Comparison of ENCODE assay signal across 11 mouse cellular contexts in the genomic region with DNA sequence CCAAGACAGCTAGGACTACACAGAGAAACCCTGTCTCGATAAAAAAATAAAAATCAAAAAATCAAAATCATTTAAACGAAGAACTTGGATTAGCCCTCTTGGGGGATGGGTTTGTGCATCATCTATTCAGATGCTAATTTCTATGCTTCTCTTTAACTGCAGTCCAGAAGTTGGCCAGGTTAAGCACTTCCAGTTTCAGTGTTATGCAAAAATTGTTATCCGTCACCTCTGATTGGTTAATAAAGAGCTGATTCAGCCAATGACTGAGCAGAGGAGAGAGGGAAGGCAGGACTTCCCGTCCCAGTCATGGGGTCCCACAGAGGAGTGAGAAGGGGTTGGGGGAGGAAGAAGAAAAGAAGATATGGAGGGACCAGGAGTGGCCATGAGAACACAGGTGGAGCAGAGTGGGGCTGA. TPM values are rescaled to one million over a fixed set of nuclear protein-coding genes. Genes with fewer than 3 reads are reported as not detected.
DNase-seq lines count a peak whose midpoint lies in the region; ATAC-seq and TF ChIP-seq lines count a peak whose summit lies in the region.
"Had no signal": no experiment of that assay in that cellular context is flagged by ENCODE, and none has a peak within 500 bp of the region (broad histone marks: within the 10 kb centered on the region; RNA-seq: fewer than 3 reads in every experiment).

No protein-coding gene starts in this region.

- WGBS in hindbrain, embryonic 11.5 days, result 65% methylated on average over 4 of the region's 4 CpGs
- 52% methylated on average over 4 of the region's 4 CpGs for WGBS in hindbrain, embryonic 16.5 days

- TF ChIP-seq CTCF in CH12.LX (conservative IDR thresholded peaks at IDR 0.05 in 1 of 2, IDR thresholded peaks at IDR 0.05 in 1 of 2; ENCODE audit: low read depth in 2 of 2, low read length in 2 of 2), result no peak

- H3K4me1 ChIP-seq in hindbrain, embryonic 11.5 days (replicated peaks; ENCODE audit: control insufficient read depth, insufficient read depth, low read length), result peaks cover 3% of the 10 kb centered on the region; the same call in 1 of the 2 replicates
- peaks cover 35% of the 10 kb centered on the region for H3K4me1 ChIP-seq in hindbrain, embryonic 16.5 days (ENCODE audit: control insufficient read depth, insufficient read depth, low read depth, low read length)
- H3K4me1 ChIP-seq in CH12.LX (ENCODE audit: control insufficient read depth in 1 of 2, insufficient read depth in 2 of 2), result peaks cover 8 to 53% of the 10 kb centered on the region in 2 experiments

- no peaks in the 10 kb centered on the region for H3K27me3 ChIP-seq in hindbrain, embryonic 11.5 days (ENCODE audit: control insufficient read depth, insufficient read depth, low read length)
- H3K27me3 ChIP-seq in hindbrain, embryonic 16.5 days (replicated peaks; ENCODE audit: control insufficient read depth, insufficient read depth, low read length), result no peaks in the 10 kb centered on the region
- no peaks in the 10 kb centered on the region for H3K27me3 ChIP-seq in CH12.LX (replicated peaks)
- H3K27me3 ChIP-seq: Patski had no signal

- peaks cover 5% of the 10 kb centered on the region; the same call in 1 of the 2 replicates for H3K36me3 ChIP-seq in hindbrain, embryonic 11.5 days (ENCODE audit: control insufficient read depth, insufficient read depth, low read length)
- H3K36me3 ChIP-seq in hindbrain, embryonic 16.5 days (ENCODE audit: control insufficient read depth, insufficient read depth, low read length), result peaks cover 5% of the 10 kb centered on the region
- peaks cover 18 to 44% of the 10 kb centered on the region in 2 experiments for H3K36me3 ChIP-seq in CH12.LX (replicated peaks in 1 of 2; ENCODE audit: control insufficient read depth in 1 of 2, insufficient read depth in 1 of 2, low read length in 1 of 2)

- H3K4me2 ChIP-seq in hindbrain, embryonic 11.5 days (replicated peaks; ENCODE audit: low read depth, low read length), result peak overlapping the region; percentile 6; the same call in 1 of the 2 replicates
- H3K4me2 ChIP-seq in hindbrain, embryonic 16.5 days (ENCODE audit: low read length), result no peak overlapping the region
- peak overlapping the region; percentile 100 for H3K4me2 ChIP-seq in CH12.LX (ENCODE audit: insufficient read depth, low read depth, poor library complexity, severe bottlenecking)

- TF ChIP-seq RAD21 in CH12.LX (IDR thresholded peaks at IDR 0.05; ENCODE audit: low read depth, low read length), result no peak

- dilution Hi-C loops in CH12.LX (cut with MboI; ENCODE audit: extremely low pct_ligation_motif_present, extremely low pct_unique_long_range_greater_than_20kb, low sequenced_read_pairs), result no loop called here

- in situ Hi-C loops in CH12.LX (cut with MboI; ENCODE audit: low pct_ligation_motif_present, low pct_unique_long_range_greater_than_20kb, low sequenced_read_pairs), result no loop called here

- no peak overlapping the region for H3K27ac ChIP-seq in hindbrain, embryonic 11.5 days (ENCODE audit: low read depth, low read length)
- no peak overlapping the region for H3K27ac ChIP-seq in hindbrain, embryonic 16.5 days (ENCODE audit: low read depth, low read length)
- peak overlapping the region; percentile 19; the same call in 1 of the 2 replicates for H3K27ac ChIP-seq in CH12.LX (ENCODE audit: insufficient read depth, low read depth)

- no peak overlapping the region for H3K9ac ChIP-seq in hindbrain, embryonic 11.5 days (ENCODE audit: low read depth, low read length)
- no peak overlapping the region for H3K9ac ChIP-seq in hindbrain, embryonic 16.5 days (ENCODE audit: low read depth, low read length)
- peak overlapping the region; percentile 97 for H3K9ac ChIP-seq in CH12.LX (ENCODE audit: insufficient read depth, low read depth)

- no peak for DNase-seq in hindbrain, embryonic 11.5 days (ENCODE audit: low spot score)
- peak; percentile 96 for DNase-seq in CH12.LX (ENCODE audit: extremely low read depth)
- DNase-seq in embryo, embryonic 10.5 days (ENCODE audit: low spot score), result peak; percentile 35
- no peak for DNase-seq in layer of hippocampus, adult 11-12 months (ENCODE audit: low spot score)
- no peak for DNase-seq in adrenal gland, postnatal 25 days
- DNase-seq: cerebellum, adult 9-11 months; kidney, adult 18-20 months had no signal

- peaks cover 67% of the 10 kb centered on the region for H3K79me2 ChIP-seq in CH12.LX (replicated peaks; ENCODE audit: control insufficient read depth, extremely low read depth, insufficient read depth, poor library complexity, severe bottlenecking)

- TF ChIP-seq EP300 in CH12.LX (IDR thresholded peaks at IDR 0.05; ENCODE audit: low read length), result peak; percentile 56; the same call in 1 of the 2 replicates

- TF ChIP-seq POLR2A in CH12.LX (IDR thresholded peaks at IDR 0.05; ENCODE audit: low read depth, low read length), result peak; percentile 85

- ATAC-seq in hindbrain, embryonic 11.5 days (ENCODE audit: low FRiP score), result no peak
- ATAC-seq in hindbrain, embryonic 16.5 days, result no peak
- peak; percentile 29 for ATAC-seq in megakaryocyte progenitor cell, adult 5-6 weeks (replicated peaks; ENCODE audit: poor library complexity)
- no peak for ATAC-seq in erythroid progenitor cell, adult 5-6 weeks (replicated peaks; ENCODE audit: low FRiP score, poor library complexity, severe bottlenecking)
- ATAC-seq: Patski had no signal

- no peaks in the 10 kb centered on the region for H3K9me3 ChIP-seq in hindbrain, embryonic 11.5 days (ENCODE audit: control insufficient read depth, low read length)
- no peaks in the 10 kb centered on the region for H3K9me3 ChIP-seq in hindbrain, embryonic 16.5 days (ENCODE audit: control insufficient read depth, low read length)
- H3K9me3 ChIP-seq in CH12.LX (replicated peaks; ENCODE audit: low read length), result no peaks in the 10 kb centered on the region

- H3K4me3 ChIP-seq in hindbrain, embryonic 11.5 days (ENCODE audit: low read depth, low read length), result no peak overlapping the region
- no peak overlapping the region for H3K4me3 ChIP-seq in hindbrain, embryonic 16.5 days (ENCODE audit: low read length)
- H3K4me3 ChIP-seq in CH12.LX (replicated peaks in 1 of 3; ENCODE audit: low read depth in 2 of 3, low read length in 2 of 3, poor library complexity in 1 of 3), result peak overlapping the region; percentile 64 to 98 (median 65)

RNA-seq across cellular contexts. Expression of a gene that starts 1.9 kb away (rescaled TPM):
- 26.1 and 26.2 TPM in 2 replicates for polyA plus RNA-seq in hindbrain, embryonic 11.5 days (2014; fragmentation: Nextera tagmentation; extraction: Ambion mirVana)
- polyA plus RNA-seq in hindbrain, embryonic 16.5 days (2015; fragmentation: Nextera tagmentation; extraction: Ambion mirVana), result 21.5 and 27.3 TPM in 2 replicates
- total RNA-seq in CH12.LX (2012; rRNA removed) (65.5 and 71.0 TPM in 2 replicates), CH12.LX (2014; rRNA removed) (29.7 and 30.4 TPM in 2 replicates)
- 99.9 and 104 TPM in 2 replicates for polyA plus RNA-seq in CH12.LX (2012; ENCODE audit: insufficient read length, low read depth)
- total RNA-seq in megakaryocyte progenitor cell, adult 5-6 weeks (2015), result 34.5 and 36.7 TPM in 2 replicates
- 35.9 and 39.9 TPM in 2 replicates for total RNA-seq in megakaryocyte progenitor cell, adult 5-6 weeks (2017)
- 22.2 and 30.6 TPM in 2 replicates for total RNA-seq in erythroid progenitor cell, adult 5-6 weeks (2015; ENCODE audit: low replicate concordance)
- total RNA-seq in erythroid progenitor cell, adult 5-6 weeks (2017; ENCODE audit: low replicate concordance), result 21.3 and 27.7 TPM in 2 replicates
- total RNA-seq in adrenal gland, postnatal 25 days (2021), result 65.2 and 74.6 TPM in 2 replicates

RNA-seq across cellular contexts. Expression of a gene that starts 2.2 kb away (rescaled TPM):
- polyA plus RNA-seq in hindbrain, embryonic 11.5 days (2014; fragmentation: Nextera tagmentation; extraction: Ambion mirVana), result 60.6 and 60.8 TPM in 2 replicates
- polyA plus RNA-seq in hindbrain, embryonic 16.5 days (2015; fragmentation: Nextera tagmentation; extraction: Ambion mirVana), result 99.8 and 110 TPM in 2 replicates
- total RNA-seq in CH12.LX (2012; rRNA removed), result 95.4 and 119 TPM in 2 replicates
- 89.1 and 93.0 TPM in 2 replicates for total RNA-seq in CH12.LX (2014; rRNA removed)
- polyA plus RNA-seq in CH12.LX (2012; ENCODE audit: insufficient read length, low read depth), result 61.4 and 62.8 TPM in 2 replicates
- 71.8 and 79.5 TPM in 2 replicates for total RNA-seq in megakaryocyte progenitor cell, adult 5-6 weeks (2015)
- 36.0 and 38.3 TPM in 2 replicates for total RNA-seq in megakaryocyte progenitor cell, adult 5-6 weeks (2017)
- 39.6 and 52.4 TPM in 2 replicates for total RNA-seq in erythroid progenitor cell, adult 5-6 weeks (2015; ENCODE audit: low replicate concordance)
- 15.8 and 21.6 TPM in 2 replicates for total RNA-seq in erythroid progenitor cell, adult 5-6 weeks (2017; ENCODE audit: low replicate concordance)
- 96.9 and 111 TPM in 2 replicates for total RNA-seq in adrenal gland, postnatal 25 days (2021)

RNA-seq across cellular contexts. Expression of a gene that starts 13.8 kb away (rescaled TPM):
- polyA plus RNA-seq in hindbrain, embryonic 11.5 days (2014; fragmentation: Nextera tagmentation; extraction: Ambion mirVana), result 65.4 and 94.5 TPM in 2 replicates
- 55.1 and 57.4 TPM in 2 replicates for polyA plus RNA-seq in hindbrain, embryonic 16.5 days (2015; fragmentation: Nextera tagmentation; extraction: Ambion mirVana)
- total RNA-seq in CH12.LX (2012; rRNA removed), result 89.3 and 108 TPM in 2 replicates
- 55.8 and 58.9 TPM in 2 replicates for total RNA-seq in CH12.LX (2014; rRNA removed)
- 96.9 and 97.9 TPM in 2 replicates for polyA plus RNA-seq in CH12.LX (2012; ENCODE audit: insufficient read length, low read depth)
- total RNA-seq in megakaryocyte progenitor cell, adult 5-6 weeks (2015), result 49.4 and 56.6 TPM in 2 replicates
- 71.2 and 71.5 TPM in 2 replicates for total RNA-seq in megakaryocyte progenitor cell, adult 5-6 weeks (2017)
- 53.7 and 76.3 TPM in 2 replicates for total RNA-seq in erythroid progenitor cell, adult 5-6 weeks (2015; ENCODE audit: low replicate concordance)
- total RNA-seq in erythroid progenitor cell, adult 5-6 weeks (2017; ENCODE audit: low replicate concordance), result 77.1 and 80.1 TPM in 2 replicates
- total RNA-seq in adrenal gland, postnatal 25 days (2021), result 163 and 168 TPM in 2 replicates

RNA-seq across cellular contexts. Expression of a gene that starts 42.9 kb away (rescaled TPM):
- 0.11 and 0.20 TPM in 2 replicates for polyA plus RNA-seq in hindbrain, embryonic 11.5 days (2014; fragmentation: Nextera tagmentation; extraction: Ambion mirVana)
- 0.16 and 0.40 TPM in 2 replicates for polyA plus RNA-seq in hindbrain, embryonic 16.5 days (2015; fragmentation: Nextera tagmentation; extraction: Ambion mirVana)
- total RNA-seq in CH12.LX (2012; rRNA removed) (1.1 and 1.3 TPM in 2 replicates), CH12.LX (2014; rRNA removed) (0.70 and 0.81 TPM in 2 replicates)
- 1.3 and 1.4 TPM in 2 replicates for polyA plus RNA-seq in CH12.LX (2012; ENCODE audit: insufficient read length, low read depth)
- total RNA-seq in megakaryocyte progenitor cell, adult 5-6 weeks (2015), result 0.22 and 0.30 TPM in 2 replicates
- 0.14 and 2.0 TPM in 2 replicates for total RNA-seq in megakaryocyte progenitor cell, adult 5-6 weeks (2017)
- not detected in 2 replicates for total RNA-seq in erythroid progenitor cell, adult 5-6 weeks (2015; ENCODE audit: low replicate concordance)
- total RNA-seq in erythroid progenitor cell, adult 5-6 weeks (2017; ENCODE audit: low replicate concordance), result not detected in 2 replicates
- 1.3 and 1.7 TPM in 2 replicates for total RNA-seq in adrenal gland, postnatal 25 days (2021)

RNA-seq across cellular contexts. Expression of a gene that starts 53.6 kb away (rescaled TPM):
- polyA plus RNA-seq in hindbrain, embryonic 11.5 days (2014; fragmentation: Nextera tagmentation; extraction: Ambion mirVana), result 48.3 and 52.2 TPM in 2 replicates
- 10.5 and 11.2 TPM in 2 replicates for polyA plus RNA-seq in hindbrain, embryonic 16.5 days (2015; fragmentation: Nextera tagmentation; extraction: Ambion mirVana)
- total RNA-seq in CH12.LX (2012; rRNA removed) (57.0 and 57.2 TPM in 2 replicates), CH12.LX (2014; rRNA removed) (47.7 and 50.4 TPM in 2 replicates)
- polyA plus RNA-seq in CH12.LX (2012; ENCODE audit: insufficient read length, low read depth), result 81.8 and 92.3 TPM in 2 replicates
- 27.0 and 30.0 TPM in 2 replicates for total RNA-seq in megakaryocyte progenitor cell, adult 5-6 weeks (2015)
- total RNA-seq in megakaryocyte progenitor cell, adult 5-6 weeks (2017), result 52.6 and 54.0 TPM in 2 replicates
- 234 and 259 TPM in 2 replicates for total RNA-seq in erythroid progenitor cell, adult 5-6 weeks (2015; ENCODE audit: low replicate concordance)
- total RNA-seq in erythroid progenitor cell, adult 5-6 weeks (2017; ENCODE audit: low replicate concordance), result 464 and 490 TPM in 2 replicates
- total RNA-seq in adrenal gland, postnatal 25 days (2021), result 9.5 and 10.7 TPM in 2 replicates

Comparison
In these comparisons a context has a peak if more than half of its experiments do, and no peak if none do; other contexts are left out.
1. DNase-seq: peak in CH12.LX (single experiment) and embryo, embryonic 10.5 days (single experiment); none in hindbrain, embryonic 11.5 days (single experiment), layer of hippocampus, adult 11-12 months (single experiment) and adrenal gland, postnatal 25 days (single experiment).
2. H3K4me3 ChIP-seq: peak in CH12.LX (3 of 3); none in hindbrain, embryonic 11.5 days (single experiment) and hindbrain, embryonic 16.5 days (single experiment).